Mouse (Mus musculus) liver (tissue): Measurements from ENCODE around the gene Aven.
"Not testable (repeated sequence)": the region's sequence is repeated elsewhere in the genome, so short reads cannot be mapped to it uniquely, and the experiment has no call there.

Experiments used
- DNase-seq: peaks from one replicate; pipeline ENCODE4 v3.0.0-alpha.2; 2020; ENCODE audit warnings: mixed read lengths

Aven gene

GRCm38 (mm10) chr2:112492856-112493538, at the start of gene Aven:
TSS of gene Aven (plus strand) at chr2:112492964.
- peak; percentile 83 for DNase-seq

DNA sequence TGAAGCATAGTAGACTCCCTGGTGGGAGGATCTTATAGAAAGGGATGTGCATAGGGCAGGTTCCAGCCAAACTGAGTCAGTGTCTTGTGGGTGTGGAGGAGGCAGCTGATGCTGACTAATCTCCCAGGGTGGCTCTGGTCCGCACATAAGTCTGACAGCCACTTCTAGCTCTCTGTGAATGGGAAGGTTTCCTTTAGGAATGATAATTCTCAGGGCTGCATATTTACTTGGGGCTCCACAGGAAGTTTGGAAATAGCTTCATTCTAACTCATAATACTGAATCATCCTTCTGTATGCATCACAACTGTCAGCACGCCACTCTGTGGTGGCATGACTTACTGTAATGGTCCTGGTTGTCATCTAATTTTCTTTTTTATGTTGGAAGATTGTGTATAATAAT, 49.3 kb upstream of the Aven start:
- no peak for DNase-seq

GRCm38 (mm10) chr2:112445511-112445910, 47.3 kb upstream of the Aven start:
- DNase-seq: no peak

GRCm38 (mm10) chr2:112448046-112448445, 44.7 kb upstream of the Aven start:
- DNase-seq: not testable (repeated sequence)

DNA sequence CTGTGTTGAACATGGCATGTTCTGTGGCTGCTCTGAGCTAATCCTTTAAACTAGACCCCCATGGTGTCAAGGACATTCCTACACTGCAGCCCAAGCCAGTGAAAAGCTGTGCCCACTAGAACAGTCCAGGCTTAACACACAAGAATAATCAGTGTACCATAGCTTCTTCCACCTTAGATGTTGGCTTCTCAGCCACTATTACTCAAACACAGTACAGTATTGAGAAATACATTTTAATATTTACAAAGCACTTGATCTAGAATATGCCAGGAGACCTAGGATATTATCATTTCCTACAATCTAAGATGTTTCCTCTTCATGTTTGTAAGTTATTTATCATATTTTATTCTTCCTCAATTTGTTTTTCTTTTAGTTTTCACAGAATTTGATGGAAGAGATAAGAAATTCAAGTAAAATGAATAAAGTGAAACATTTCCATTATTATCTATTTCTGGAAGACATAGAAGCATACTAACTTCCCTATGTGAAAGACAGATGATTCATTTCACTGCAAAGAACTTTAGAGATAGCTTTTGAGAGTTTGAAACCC, 44.2 kb upstream of the Aven start:
- DNase-seq: no peak

DNA sequence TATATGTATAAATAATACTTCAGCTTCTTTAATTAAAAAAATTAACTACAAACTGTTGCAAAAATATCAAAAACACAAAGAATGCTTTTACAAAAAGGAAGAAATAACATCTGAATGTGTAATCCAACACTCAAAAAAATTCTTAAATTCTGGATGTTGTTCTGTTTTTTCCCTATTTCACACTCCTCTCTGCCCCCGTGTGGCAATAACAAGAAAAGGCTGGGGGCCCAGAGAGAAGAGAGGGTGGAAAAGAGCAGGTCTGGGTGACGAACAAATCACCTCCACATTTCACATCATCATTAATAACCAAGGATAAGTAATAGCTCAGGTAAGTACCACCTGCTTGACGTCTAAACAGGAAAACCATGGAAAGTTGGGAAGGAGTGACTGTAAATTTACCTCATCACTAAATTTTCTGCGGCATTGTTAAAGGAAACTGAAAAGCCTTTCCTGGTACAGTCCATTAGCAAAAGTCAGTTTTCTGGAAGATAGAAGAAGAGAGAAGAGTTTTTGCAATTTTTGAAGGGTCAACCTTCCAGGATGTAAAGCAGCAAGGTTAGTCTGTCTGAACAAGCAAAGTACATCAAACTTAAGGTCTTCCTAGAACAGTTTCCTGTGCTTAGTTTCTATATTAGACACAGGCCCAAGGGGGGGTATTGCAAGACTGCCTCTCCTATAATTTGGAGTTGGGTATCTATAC, 43.0 kb upstream of the Aven start:
- peak; percentile 24 for DNase-seq

- not testable (repeated sequence) for DNase-seq
Measured at GRCm38 (mm10) chr2:112452513-112452912, 40.3 kb upstream of the Aven start.

DNA sequence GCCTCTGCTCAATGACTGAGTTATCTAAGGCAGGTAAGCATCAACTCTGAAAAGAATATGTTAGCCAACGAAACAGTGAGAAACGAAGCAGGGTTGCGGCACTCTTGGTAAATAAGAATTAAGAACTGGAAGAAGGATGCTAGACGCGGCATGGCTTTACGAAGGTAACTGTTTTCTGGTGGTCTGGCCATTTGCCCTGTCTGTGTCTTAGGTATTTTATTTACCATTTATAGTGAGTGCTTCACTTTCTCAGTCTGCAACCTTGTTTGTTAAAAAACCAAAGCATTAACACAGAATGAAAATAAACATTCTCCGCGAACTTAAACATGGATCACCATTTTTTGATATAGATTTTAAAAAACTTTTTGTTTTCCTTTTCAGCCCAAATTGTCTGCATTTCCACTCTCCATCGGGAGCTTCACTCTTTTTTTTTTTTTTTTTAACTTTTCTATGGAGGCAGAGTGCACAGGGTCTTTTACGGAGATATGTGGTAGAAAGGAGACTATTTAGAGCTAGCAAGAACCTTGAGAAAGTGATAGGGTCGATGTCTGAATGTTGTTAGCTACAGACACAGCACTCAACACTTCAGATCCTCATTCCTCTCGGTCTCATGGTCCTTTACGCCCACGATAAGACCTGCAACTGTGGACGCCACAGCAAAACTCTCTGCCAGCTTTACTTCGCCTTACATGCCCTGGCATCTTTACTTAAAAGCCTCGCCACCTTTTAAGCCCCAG, 38.5 kb upstream of the Aven start:
- DNase-seq: no peak

DNA sequence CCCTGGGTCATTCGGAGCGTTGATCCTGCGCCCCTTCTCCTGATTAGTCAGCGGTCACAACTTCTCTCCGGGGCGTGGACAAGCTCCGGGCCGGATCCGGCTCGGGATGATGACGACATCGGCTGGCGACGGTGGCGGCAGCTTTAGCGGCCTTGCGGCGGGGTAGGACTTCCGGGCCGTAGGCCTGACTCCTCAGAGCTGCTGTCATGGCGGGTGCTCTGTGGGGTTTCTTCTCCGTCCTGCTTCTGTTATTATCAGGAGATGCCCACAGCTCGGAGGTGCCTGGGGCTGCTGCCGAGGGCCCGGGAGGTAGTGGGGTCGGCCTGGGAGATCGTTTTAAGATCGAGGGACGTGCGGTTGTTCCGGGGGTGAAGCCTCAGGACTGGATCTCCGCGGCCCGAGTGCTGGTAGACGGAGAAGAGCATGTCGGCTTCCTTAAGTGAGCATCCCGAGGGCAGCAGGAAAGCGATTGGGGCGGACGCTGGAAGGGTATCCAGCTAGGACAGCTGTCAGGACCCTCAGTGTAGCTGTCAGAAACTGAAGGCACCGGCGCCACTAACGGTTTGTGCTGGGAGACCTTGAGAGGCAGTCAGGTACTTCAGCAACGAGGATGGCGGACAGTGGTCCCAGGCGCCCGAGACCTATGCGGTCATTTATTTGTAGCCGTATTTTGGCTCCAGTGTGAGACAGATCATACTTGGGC, 37.8 kb upstream of the Aven start, which contains the start of gene Emc7:
Gene Emc7, plus strand, starts transcription at position 136 of the 703 bp plus-strand sequence.
- peak; percentile 97 for DNase-seq

DNA sequence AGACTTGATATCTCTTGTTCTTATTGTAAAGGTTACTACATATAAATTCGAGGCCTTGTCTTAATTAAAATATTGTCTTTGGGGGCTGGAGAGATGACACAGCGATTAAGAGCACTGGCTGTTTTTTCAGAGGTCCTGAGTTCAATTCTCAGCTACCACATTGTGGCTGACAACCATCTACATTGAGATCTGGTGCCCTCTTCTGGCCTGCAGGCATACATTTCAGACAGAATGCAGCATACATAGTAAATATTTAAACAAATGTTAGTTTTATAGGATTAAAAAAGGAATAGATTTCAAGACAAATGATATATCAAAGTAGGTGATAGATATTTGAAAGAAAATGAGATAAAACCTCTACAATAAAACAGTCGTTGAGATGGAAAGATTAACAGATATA, 32.2 kb upstream of the Aven start:
- no peak for DNase-seq

DNA sequence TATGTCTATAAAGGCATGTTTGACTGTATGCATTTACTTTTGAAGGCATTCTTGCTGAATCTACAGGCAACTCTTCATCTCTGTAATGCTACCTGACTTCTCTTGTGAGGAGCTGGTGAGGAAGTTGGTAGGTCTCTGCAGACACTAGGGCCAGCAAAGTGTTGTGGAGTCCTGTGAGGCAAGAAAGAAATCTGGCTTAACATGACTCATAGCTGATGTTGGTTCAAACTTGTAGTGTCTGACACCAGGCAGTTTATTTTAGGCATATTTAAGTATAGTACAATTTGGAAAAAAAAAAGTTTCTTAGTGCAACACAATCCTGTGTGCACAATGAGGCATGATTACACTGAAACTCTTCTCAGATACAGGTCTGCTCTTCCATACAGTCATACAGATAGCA, 23.2 kb upstream of the Aven start:
- no peak for DNase-seq

DNA sequence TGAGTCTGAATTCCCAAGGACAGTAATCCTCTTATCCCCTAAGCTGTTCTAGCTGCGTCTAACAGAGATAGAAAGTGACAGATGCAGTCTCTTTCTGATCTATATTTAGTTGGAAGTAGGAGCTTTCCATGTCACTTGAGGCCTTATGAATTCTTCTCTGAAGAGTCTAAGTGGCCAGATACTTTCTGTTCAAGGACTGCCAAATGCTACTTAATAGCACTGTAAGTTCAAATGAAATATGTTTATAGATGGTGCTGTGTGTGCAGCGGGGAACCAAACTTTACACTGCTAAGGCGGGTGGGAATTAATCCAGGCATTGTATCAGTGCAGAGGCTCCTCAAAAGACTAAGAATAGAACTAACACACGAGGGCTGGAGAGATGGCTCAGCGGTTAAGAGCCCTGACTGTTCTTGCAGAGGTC, 21.8 kb upstream of the Aven start:
- DNase-seq: no peak

GRCm38 (mm10) chr2:112472076-112472475, 20.7 kb upstream of the Aven start:
- DNase-seq: no peak

GRCm38 (mm10) chr2:112474997-112475724, 17.6 kb upstream of the Aven start:
- no peak for DNase-seq

DNA sequence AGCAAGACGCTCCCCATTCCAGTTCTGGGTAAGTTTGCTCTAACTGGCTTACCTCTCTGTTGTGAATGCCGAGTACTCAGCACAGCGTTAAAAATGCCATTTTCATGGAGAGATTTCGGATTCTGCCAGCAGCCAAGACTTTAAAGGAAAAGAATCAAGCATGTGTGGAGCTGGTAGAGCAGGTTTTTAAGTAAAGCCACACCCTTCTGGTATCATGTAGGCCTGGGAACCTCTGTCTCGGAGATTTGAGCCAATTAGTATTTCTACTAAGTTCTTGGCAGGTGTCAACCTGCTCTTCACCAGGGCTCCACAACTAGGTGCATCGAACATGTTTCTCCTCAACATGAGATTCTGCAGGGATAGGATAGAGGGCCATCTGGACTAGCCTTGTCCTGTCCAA, 16.2 kb upstream of the Aven start:
- DNase-seq: no peak

DNA sequence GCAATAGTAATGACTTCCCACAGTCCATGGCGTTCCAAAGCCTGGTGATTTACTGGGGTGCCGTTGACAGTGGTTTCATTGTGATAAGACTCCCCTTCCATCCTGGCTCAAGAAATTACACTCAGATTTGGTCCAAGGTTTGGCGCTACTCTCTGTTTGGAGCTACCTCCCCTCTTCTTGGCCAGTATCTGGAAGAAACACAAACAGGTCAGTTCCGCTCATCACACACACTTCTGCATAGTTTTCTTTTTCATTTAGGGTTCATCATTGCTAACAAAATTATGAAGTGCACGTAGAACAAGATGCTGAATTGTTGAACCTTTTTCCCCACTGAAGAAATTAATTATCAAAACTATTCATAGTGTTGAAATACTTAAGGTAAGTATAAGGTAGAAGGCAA, 12.1 kb upstream of the Aven start, which contains the start of gene Chrm5:
Gene Chrm5, minus strand, starts transcription at position 101 of the 400 bp plus-strand sequence.
- no peak for DNase-seq

GRCm38 (mm10) chr2:112481564-112481963, 11.2 kb upstream of the Aven start:
- DNase-seq: peak; percentile 24

DNA sequence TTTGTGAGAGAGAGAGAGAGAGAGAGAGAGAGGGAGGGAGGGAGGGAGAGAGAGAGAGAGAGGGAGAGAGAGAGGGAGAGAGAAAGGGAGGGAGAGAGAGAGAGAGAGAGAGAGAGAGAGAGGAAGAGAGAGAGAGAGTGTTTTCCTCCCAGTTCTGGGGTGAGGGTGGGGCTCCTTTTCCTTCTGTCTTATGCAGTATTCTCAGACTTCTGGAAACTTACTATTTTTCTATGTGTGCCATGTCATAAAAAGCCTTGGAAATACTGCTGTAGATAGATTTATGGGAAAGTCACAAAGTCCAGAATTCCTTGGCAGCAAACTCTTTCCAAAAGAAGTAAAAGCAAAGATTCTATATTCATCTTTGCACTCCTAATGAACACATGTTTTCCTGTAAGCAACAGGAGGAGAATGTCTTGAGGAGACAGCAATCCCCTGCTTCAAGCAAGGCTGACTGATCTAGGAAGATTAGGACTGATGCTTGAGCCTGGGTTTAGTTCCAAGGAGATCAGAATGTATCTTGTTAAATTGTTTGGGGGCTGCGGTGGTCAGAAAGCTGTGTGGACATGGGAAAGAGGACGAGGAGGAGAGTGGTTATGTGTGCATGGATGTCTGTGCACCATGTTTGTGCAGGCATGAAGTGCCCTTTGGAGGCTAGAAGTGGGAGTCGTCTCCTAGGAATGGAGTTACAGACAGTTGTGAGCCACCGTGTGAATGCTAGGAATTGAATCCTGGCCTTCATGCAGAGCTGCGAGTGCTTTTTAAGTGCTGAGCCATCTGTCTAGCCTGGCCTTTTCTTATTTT, 10.0 kb upstream of the Aven start:
- DNase-seq: no peak

GRCm38 (mm10) chr2:112483334-112483651, 9.5 kb upstream of the Aven start:
- DNase-seq: no peak

DNA sequence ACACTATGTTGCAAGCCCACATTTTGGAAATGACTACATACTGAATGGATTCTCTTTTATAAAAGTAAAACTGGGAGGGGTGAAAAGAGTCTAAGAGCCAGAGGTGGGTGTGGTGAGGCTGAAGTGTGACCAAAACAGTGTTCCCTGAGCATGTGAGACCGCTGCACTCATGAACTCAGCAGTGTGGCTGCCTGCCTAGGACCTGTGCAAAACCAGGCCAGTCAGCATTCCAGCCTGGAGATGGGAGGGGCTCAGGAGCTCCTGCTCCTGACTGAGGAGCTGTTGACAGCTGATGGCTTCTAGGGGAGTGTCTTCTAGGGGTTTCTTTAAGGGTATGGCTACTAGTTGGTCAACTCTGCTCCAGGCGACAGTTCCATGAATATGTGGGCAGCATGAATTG, 7.9 kb upstream of the Aven start:
- DNase-seq: no peak

- no peak for DNase-seq
Measured at GRCm38 (mm10) chr2:112490483-112491196, 2.1 kb upstream of the Aven start.
